Mouse (Mus musculus) erythroid progenitor cell, adult 5-6 weeks (primary cell): ENCODE results near the gene Sept9. TPM values are rescaled to one million over a fixed set of nuclear protein-coding genes. Genes with fewer than 3 reads are reported as not detected.

Experiments
- ATAC-seq: replicated peaks from 2 replicates; pipeline ENCODE4 v1.8.0; 2016; ENCODE audit warnings: moderate number of reproducible peaks, mild to moderate bottlenecking, moderate TSS enrichment, inconsistent platforms; ENCODE audit not compliant: poor library complexity, low FRiP score, severe bottlenecking
- total RNA-seq, 2 experiments: library from RNA; stranded (forward) in 1 of 2; stranded (reverse) in 1 of 2; fragments of 150-400 nt in 1 of 2; fragments of 186-747, 209-891 nt in 1 of 2; gene quantifications; 2 replicates each; pipeline versions ENCODE4 v1.2.3 to v1.2.4; 2015 to 2017; ENCODE audit warnings: low replicate concordance in 2 of 2

Gene Sept9
- total RNA-seq, 2 experiments from 2014 or later, result 15.1 to 16.0 TPM

GRCm38 (mm10) chr11:117390001-117390402 lies 190.5 kb downstream of the Sept9 start:
- no peak; the same call in 1 of the 2 replicates for ATAC-seq

DNA sequence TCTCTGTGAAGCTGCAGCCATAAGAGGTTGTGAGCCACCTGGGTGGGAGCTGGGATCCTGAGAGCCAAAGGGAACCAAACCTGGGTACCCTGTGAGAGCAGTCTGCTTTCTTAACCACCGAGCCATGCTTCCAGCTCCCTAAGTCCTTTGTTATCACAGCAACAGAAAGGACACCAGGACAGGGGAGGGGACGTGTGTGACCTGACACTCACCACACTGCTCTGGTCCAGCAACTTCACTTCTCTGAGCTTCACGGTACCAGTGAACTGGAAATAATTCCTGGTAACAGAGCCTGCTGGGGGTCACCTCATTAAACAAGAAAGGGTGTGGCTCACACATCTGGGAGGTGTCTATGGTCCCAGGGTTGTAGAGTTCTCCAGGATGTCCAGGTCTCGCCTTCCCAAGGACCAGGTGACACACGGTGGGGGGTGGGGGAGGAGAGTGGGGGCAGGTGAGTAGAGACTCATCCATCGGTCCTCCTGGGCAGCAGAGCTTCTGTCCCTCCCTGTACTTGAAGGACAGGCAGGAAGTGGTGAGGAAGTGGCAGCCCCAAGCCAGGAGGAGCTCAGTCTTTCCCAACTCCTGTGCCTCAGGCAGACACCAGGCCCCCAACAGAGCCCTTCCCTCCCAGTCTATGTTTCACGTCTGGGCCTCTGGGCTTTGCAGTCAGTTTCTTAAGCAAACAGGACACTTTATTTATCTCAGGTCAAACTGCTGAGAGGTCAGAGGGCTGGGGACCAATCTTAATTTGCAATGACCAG lies 191.5 kb downstream of the Sept9 start:
- ATAC-seq, result no peak

- no peak for ATAC-seq
These were observed 192.8 kb downstream of the Sept9 start for GRCm38 (mm10) chr11:117392251-117392650.

DNA sequence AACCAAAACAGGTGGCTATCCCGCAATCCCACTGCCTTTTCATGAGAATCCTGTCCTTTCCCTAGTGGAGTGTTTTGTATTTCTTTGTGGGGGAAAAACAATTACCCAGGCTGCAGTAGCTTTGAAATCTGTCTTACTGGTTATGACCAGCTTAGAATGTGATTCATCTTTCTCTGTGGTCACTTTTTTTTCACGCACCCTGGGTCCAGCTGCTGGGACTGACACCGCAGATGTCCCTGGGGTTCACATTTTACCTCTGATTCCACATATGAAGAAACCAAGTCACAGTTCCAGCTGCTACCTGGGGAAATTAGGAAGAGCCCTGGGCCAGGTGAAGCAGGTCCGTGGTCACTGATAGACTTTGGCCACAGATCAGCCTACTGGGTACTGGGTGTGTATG lies 194.3 kb downstream of the Sept9 start:
- ATAC-seq, result no peak

DNA sequence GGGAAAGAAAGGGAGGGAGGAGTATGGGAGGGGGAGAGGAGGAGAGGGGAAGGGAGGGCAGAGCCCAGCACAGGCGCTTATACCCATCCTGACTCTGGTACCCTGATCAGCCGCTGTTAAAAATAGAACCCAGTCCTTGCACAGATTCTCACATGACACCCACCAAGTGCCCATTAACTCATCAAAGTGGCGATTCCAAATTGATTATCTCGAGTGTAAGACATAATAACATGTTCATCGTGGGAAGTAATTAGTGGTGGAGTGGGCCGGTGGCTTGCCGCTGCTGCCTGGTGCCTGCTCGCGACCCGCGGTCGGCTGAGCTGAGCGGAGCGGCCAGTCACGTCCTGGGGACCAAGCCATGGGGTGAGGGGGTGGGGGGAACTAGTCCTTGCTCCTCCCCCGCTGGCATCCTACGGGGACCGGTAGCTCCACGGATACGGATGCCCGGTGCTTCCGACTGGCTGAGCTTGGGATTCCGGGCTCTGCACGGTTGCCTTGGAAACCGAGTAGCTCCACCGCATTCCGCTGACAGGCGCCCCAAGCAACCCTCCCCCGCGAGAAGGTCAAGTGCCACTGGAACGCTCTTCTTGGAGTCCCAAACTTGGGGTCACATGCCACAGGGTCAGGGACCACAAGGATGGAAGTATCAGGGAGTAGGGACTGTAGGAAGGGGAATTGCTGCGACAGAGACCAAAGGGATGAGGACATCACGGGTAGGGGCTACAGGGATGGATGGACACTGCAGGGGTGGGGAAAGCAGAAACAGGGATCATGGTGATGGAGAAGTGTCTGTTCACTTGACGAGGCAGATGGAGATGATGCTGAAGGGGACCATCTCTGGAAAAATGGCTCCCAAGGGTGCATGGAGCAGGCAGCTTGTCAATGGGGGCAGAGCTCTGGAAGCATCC lies 195.0 kb downstream of the Sept9 start:
- ATAC-seq, result no peak

- ATAC-seq, result no peak
These were observed 195.8 kb downstream of the Sept9 start for GRCm38 (mm10) chr11:117395228-117395627.

- no peak for ATAC-seq
These were observed 197.5 kb downstream of the Sept9 start for GRCm38 (mm10) chr11:117396929-117397328.

- ATAC-seq, result no peak
These were observed 198.3 kb downstream of the Sept9 start for GRCm38 (mm10) chr11:117397755-117398154.

GRCm38 (mm10) chr11:117398191-117398590 lies 198.7 kb downstream of the Sept9 start:
- ATAC-seq, result no peak

- ATAC-seq, result no peak
These were observed 202.3 kb downstream of the Sept9 start for GRCm38 (mm10) chr11:117401583-117402367.

- no peak for ATAC-seq
These were observed 203.1 kb downstream of the Sept9 start for GRCm38 (mm10) chr11:117402550-117402949.

GRCm38 (mm10) chr11:117403073-117403472 lies 203.6 kb downstream of the Sept9 start:
- ATAC-seq, result no peak

GRCm38 (mm10) chr11:117403781-117404180 lies 204.3 kb downstream of the Sept9 start:
- ATAC-seq, result no peak

DNA sequence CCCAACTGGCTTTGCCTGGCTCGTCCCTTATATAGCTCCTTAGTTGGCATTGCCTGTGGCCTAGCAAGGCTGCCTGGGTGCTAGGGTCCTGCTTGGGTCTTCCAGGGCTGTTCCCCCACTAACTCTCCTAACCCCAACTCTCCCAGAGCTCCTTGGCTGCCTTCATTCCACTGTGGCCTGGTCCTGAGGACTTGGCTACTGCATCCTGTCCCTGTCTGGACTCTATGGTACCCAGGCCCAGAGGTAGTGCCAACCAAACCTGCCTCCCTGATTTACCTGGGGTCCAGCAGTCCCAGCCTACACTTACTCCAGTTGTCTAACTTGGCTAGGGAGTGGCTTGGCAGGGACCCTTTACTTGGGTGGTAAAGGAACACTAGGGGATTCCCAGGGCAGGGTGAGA lies 207.2 kb downstream of the Sept9 start:
- ATAC-seq, result no peak

DNA sequence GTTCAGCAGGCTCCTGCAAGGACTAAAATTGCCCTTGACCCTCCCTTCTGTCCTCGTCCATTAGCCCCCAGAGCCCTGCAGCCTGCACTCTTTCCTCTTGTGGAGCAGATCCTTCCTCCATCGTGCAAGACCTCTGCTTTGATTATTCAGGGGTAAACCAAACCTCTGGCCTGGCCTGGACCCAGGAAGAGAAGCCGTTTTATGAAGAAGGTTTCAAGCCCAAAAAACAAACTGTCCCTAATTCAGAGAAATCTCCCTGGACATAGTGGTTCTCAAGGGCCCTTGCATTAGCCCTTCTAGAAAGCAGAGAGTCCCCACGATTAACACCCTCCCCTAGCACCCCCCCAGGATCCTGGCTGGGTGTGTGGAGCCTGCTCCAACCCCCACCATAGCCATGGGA lies 207.7 kb downstream of the Sept9 start:
- no peak for ATAC-seq

DNA sequence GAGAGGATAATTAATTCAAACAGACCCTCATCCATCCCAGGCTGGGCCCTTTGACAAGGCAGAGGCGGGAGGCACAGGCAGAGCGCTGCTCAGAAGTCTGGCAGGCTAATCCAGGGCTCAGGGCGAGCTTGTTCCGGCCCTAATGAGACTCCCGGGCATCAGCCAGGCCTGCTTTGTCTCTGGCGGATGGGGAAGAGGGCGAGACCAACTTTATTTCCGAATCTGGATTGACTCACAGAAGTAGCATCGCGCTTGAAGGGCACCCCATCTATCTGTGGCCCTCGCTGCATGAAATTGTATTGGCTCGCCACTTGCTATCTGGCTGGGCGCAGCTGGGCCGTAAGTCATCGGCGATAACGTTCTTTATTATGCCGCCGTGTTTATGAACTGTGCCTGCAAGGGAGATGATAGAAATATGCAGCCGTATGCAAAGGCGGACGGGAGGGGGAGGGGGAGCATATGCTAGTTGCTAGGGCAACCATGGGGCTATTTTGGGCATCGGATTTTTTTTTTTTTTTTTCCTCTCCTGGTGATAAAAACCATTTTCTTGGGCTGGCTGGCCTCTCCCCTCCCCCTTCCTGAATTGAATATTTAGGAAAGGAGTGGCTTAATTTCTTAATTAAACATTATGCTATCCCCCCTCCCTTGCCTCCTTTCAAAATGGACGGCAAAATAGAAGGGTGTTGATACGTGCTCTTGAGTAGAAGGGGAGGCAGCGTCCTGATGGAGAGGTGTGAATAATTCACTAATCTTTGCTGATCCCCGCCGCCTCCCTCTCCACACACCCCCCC lies 208.4 kb downstream of the Sept9 start:
- ATAC-seq, result no peak

DNA sequence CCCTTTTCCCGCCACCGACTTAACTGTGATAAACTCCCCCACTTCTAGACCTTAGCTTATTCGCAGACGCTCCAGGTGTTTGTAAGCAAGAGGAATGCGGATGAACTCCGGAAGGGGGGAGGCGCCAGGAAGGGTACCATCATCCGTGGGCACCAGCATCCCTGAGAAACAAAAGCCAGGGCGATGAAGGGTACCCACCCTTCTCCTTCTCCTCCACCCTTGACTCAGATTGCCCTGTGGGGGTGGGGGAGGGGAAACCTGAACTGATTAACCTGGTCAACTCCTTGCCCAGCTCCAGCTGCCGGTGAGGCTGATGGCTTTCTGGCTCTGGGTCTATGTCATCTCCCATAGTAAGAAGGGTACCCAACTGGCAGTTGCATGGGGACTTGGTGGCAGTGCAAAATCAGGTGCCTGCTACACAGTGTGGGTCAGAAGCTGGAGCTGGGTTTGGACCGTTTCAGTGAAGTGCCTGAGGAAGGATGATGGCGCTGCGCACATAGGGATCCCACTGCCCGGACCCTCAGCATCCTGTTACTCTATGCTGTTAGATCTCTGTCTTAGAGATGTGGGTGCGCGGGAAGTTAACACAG lies 209.1 kb downstream of the Sept9 start:
- ATAC-seq, result no peak

- ATAC-seq, result no peak
These were observed 209.9 kb downstream of the Sept9 start for GRCm38 (mm10) chr11:117409331-117409730.

DNA sequence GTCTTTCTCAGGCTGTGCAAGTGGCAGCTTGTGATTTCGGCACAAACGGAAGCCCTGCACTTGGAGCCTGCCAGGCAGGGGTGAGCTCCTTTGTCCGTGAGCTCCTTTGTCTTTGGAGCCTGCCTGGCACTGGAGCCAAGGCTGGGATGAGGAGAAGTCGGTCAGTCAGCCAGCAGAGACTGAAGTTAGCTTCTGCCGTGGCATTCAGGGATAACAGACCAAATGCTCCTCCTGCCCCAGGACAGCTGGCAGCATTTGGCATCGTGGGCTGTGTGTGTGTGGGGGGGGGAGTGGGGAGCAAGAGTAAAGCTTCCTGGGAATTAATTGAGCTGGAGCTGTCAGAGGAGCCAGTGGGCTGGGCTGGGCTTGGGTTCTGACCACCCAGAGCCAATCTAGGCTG lies 210.6 kb downstream of the Sept9 start:
- no peak for ATAC-seq
